8 mouse cellular contexts compared by ENCODE assay signal in genomic region chr2:180050986-180051385, GRCm38 (mm10). TPM values are rescaled to one million over a fixed set of nuclear protein-coding genes. Genes with fewer than 3 reads are reported as not detected.
A peak's percentile ranks its signal among the peaks of the same experiment; 100 is the strongest.
DNase-seq lines count a peak whose midpoint lies in the region; ATAC-seq lines count a peak whose summit lies in the region.

No protein-coding gene starts in this region.

- no peak overlapping the region for H3K27ac ChIP-seq in hindbrain, embryonic 14.5 days

- no peak overlapping the region for H3K9ac ChIP-seq in hindbrain, embryonic 14.5 days

- no peaks in the 10 kb centered on the region for H3K4me1 ChIP-seq in hindbrain, embryonic 14.5 days (replicated peaks; ENCODE audit: control insufficient read depth, insufficient read depth, low read length)

- DNase-seq in MN1 (ENCODE audit: low spot score): peak; percentile 81
- peak; percentile 89 to 93 for DNase-seq in cerebellum, adult 18-20 months
- peak; percentile 79 for DNase-seq in forelimb bud, embryonic 11.5 days (ENCODE audit: low read depth, low spot score)
- DNase-seq in hindbrain, embryonic 14.5 days (ENCODE audit: low spot score): peak; percentile 74
- peak; percentile 49 for DNase-seq in left cerebral cortex, adult 11 months (ENCODE audit: low spot score)
- peak; percentile 81 to 87 for DNase-seq in right cerebral cortex, adult 2 months (ENCODE audit: low spot score in 2 of 2)
- peak; percentile 59 to 60 for DNase-seq in urinary bladder, adult 18-20 months (ENCODE audit: low spot score in 2 of 2)

- no peaks in the 10 kb centered on the region for H3K9me3 ChIP-seq in hindbrain, embryonic 14.5 days (ENCODE audit: control insufficient read depth, low read length)

- peaks cover 37% of the 10 kb centered on the region for H3K36me3 ChIP-seq in hindbrain, embryonic 14.5 days (replicated peaks; ENCODE audit: control insufficient read depth, insufficient read depth)

- H3K27me3 ChIP-seq in hindbrain, embryonic 14.5 days (ENCODE audit: control insufficient read depth, insufficient read depth, low read length): no peaks in the 10 kb centered on the region

- H3K4me2 ChIP-seq in hindbrain, embryonic 14.5 days (replicated peaks): no peak overlapping the region

- WGBS in hindbrain, embryonic 14.5 days: 19% methylated on average over 5 of the region's 5 CpGs

- no peak overlapping the region for H3K4me3 ChIP-seq in hindbrain, embryonic 14.5 days (replicated peaks; ENCODE audit: low read length)

- no peak for ATAC-seq in hindbrain, embryonic 14.5 days (ENCODE audit: low FRiP score)
- peak; percentile 87 for ATAC-seq in megakaryocyte, adult 5-6 weeks (ENCODE audit: poor library complexity, severe bottlenecking)

RNA-seq across cellular contexts. Expression of gene Ss18l1, which starts 8.7 kb away (rescaled TPM):
- 54.2 and 57.2 TPM in 2 replicates for polyA plus RNA-seq in hindbrain, embryonic 14.5 days (2014; fragmentation: Nextera tagmentation; extraction: Ambion mirVana)
- 3.2 and 5.5 TPM in 2 replicates for total RNA-seq in megakaryocyte, adult 5-6 weeks (2015)
- total RNA-seq in megakaryocyte, adult 5-6 weeks (2017): 4.2 and 4.6 TPM in 2 replicates

RNA-seq across cellular contexts. Expression of gene Psma7, which starts 8.8 kb away (rescaled TPM):
- 515 and 631 TPM in 2 replicates for polyA plus RNA-seq in hindbrain, embryonic 14.5 days (2014; fragmentation: Nextera tagmentation; extraction: Ambion mirVana)
- 439 and 533 TPM in 2 replicates for total RNA-seq in megakaryocyte, adult 5-6 weeks (2015)
- total RNA-seq in megakaryocyte, adult 5-6 weeks (2017): 536 and 608 TPM in 2 replicates

RNA-seq across cellular contexts. Expression of gene Mtg2, which starts 19.4 kb away (rescaled TPM):
- polyA plus RNA-seq in hindbrain, embryonic 14.5 days (2014; fragmentation: Nextera tagmentation; extraction: Ambion mirVana): 29.4 and 30.2 TPM in 2 replicates
- 3.3 and 4.9 TPM in 2 replicates for total RNA-seq in megakaryocyte, adult 5-6 weeks (2015)
- 4.5 and 6.6 TPM in 2 replicates for total RNA-seq in megakaryocyte, adult 5-6 weeks (2017)

RNA-seq across cellular contexts. Expression of gene Lsm14b, which starts 26.2 kb away (rescaled TPM):
- polyA plus RNA-seq in hindbrain, embryonic 14.5 days (2014; fragmentation: Nextera tagmentation; extraction: Ambion mirVana): 16.1 and 16.9 TPM in 2 replicates
- 10.6 and 10.9 TPM in 2 replicates for total RNA-seq in megakaryocyte, adult 5-6 weeks (2015)
- 28.8 and 31.0 TPM in 2 replicates for total RNA-seq in megakaryocyte, adult 5-6 weeks (2017)

RNA-seq across cellular contexts. Expression of gene Hrh3, which starts 53.3 kb away (rescaled TPM):
- polyA plus RNA-seq in hindbrain, embryonic 14.5 days (2014; fragmentation: Nextera tagmentation; extraction: Ambion mirVana): 1.4 and 1.7 TPM in 2 replicates
- 0.04 TPM in 1 of 2 replicates, not detected in the other for total RNA-seq in megakaryocyte, adult 5-6 weeks (2015)
- not detected in 2 replicates for total RNA-seq in megakaryocyte, adult 5-6 weeks (2017)
